Mouse (Mus musculus): ENCODE measurements around the gene Stx8. TPM values are rescaled to one million over a fixed set of nuclear protein-coding genes. Genes with fewer than 3 reads are reported as not detected.

Gene Stx8
- total RNA-seq (2017), result 48.7 to 55.2 TPM (median 54.3 TPM) in 3 replicates

GRCm38 (mm10) chr11:67965905-67966878, at the start of gene Stx8:
Stx8 (plus strand) TSS chr11:67966193.
- peak; percentile 95 for ATAC-seq (replicated peaks; ENCODE audit: insufficient number of reproducible peaks, low FRiP score, low TSS enrichment, poor library complexity, severe bottlenecking)

DNA sequence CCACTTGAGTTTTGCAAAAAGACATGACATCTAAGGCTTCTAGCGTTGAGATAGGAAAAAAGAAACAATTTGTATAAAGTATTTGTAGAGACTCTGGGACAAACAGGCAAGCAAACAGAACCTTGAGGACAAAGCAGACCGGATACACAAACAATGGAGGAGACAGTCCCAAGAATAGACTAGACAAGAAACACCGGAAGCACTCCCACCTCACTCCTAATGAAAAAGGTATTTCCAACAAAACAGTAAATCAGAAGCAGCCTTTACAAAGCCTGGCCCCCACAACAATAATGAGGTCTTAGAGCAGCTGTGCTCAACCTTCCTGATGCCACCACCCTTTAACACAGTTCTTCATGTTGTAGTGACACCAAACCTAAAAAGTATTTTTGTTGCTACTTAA, 48.9 kb upstream of the Stx8 start:
- no peak for ATAC-seq (replicated peaks; ENCODE audit: insufficient number of reproducible peaks, low FRiP score, low TSS enrichment, poor library complexity, severe bottlenecking)

DNA sequence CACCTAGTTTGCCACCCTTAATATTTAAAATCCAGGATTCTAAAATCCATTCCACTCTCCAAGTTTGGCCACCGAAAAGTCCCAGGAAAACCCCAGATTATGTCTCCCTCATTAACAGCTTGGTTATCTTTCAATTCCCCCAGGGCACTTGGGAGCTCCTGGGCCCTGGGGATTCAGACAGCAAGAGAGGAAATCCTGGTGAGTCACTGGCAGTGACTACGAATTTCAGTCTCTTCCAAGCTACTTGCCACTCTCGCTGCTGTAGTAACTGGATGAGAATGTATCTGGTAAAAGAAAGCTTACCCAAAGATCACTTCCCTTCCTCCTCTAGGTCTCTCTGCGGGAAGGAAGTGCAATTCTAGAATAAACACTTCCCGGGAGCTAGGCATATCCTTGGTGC, 46.4 kb upstream of the Stx8 start:
- no peak for ATAC-seq (replicated peaks; ENCODE audit: insufficient number of reproducible peaks, low FRiP score, low TSS enrichment, poor library complexity, severe bottlenecking)

GRCm38 (mm10) chr11:67920226-67920960, 45.6 kb upstream of the Stx8 start:
- no peak for ATAC-seq (replicated peaks; ENCODE audit: insufficient number of reproducible peaks, low FRiP score, low TSS enrichment, poor library complexity, severe bottlenecking)

DNA sequence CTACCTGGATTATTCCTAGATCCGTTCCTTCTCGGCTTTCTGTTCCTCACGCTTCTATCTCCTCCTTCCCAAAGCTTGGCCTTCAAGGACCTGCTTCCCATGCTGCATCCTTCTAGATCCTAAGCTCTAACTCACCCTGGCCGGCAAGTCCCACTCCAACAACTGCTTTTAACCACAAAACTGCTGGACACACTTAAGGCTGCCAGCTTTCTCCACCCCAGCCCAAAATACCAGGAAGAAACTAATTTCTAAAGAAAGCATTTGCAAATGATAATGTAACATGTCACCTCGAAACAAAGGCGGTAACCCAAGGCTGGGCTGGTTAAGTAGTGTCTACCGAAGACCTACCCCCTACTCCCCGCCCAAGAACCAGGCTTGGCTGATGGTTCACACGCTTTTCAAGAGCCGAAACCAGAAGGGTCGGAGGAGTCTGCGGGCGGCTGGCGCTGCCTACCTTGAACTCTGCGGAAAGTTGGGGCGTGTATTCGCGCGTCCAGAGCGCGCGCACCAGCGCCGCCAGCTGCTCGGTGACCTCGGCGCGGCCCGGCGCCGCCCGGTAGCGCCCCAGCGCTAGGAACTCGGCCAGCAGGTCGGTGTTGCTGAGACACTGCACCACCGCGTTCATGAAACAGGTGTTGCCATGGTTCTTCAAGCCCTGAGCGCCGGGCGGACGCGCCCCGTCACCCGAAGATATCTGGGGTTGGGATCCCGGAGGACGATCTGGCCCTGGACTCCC, 44.7 kb upstream of the Stx8 start:
- ATAC-seq (replicated peaks; ENCODE audit: insufficient number of reproducible peaks, low FRiP score, low TSS enrichment, poor library complexity, severe bottlenecking), result no peak

- no peak for ATAC-seq (replicated peaks; ENCODE audit: insufficient number of reproducible peaks, low FRiP score, low TSS enrichment, poor library complexity, severe bottlenecking)
These were observed 43.9 kb upstream of the Stx8 start, which contains the start of gene Usp43 for GRCm38 (mm10) chr11:67921827-67922754. Usp43 (minus strand) TSS chr11:67922153.

- no peak for ATAC-seq (replicated peaks; ENCODE audit: insufficient number of reproducible peaks, low FRiP score, low TSS enrichment, poor library complexity, severe bottlenecking)
These were observed 43.3 kb upstream of the Stx8 start for GRCm38 (mm10) chr11:67922755-67923125.

GRCm38 (mm10) chr11:67923720-67924119, 42.3 kb upstream of the Stx8 start:
- no peak for ATAC-seq (replicated peaks; ENCODE audit: insufficient number of reproducible peaks, low FRiP score, low TSS enrichment, poor library complexity, severe bottlenecking)

DNA sequence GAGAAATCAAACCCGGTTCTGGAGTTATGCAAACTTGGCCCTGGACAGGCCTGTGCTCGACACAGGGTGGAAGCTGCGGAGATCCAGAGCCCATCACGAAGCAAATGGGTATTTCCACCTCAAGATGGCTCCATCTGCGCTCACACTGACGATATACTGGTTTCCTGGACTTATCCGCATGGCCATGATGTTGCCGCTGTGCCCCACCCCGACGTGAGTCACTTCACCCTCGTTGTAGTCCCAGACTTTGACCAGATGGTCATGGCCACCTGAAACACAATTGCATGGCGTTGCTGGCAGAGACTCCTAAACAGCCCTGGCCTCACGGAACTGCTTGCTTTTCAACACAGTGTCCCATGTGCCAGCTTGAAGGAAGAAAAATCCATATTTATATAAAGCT, 41.0 kb upstream of the Stx8 start:
- no peak for ATAC-seq (replicated peaks; ENCODE audit: insufficient number of reproducible peaks, low FRiP score, low TSS enrichment, poor library complexity, severe bottlenecking)

GRCm38 (mm10) chr11:67926348-67927055, 39.5 kb upstream of the Stx8 start:
- no peak for ATAC-seq (replicated peaks; ENCODE audit: insufficient number of reproducible peaks, low FRiP score, low TSS enrichment, poor library complexity, severe bottlenecking)

- no peak for ATAC-seq (replicated peaks; ENCODE audit: insufficient number of reproducible peaks, low FRiP score, low TSS enrichment, poor library complexity, severe bottlenecking)
These were observed 33.8 kb upstream of the Stx8 start for GRCm38 (mm10) chr11:67932156-67932555.

DNA sequence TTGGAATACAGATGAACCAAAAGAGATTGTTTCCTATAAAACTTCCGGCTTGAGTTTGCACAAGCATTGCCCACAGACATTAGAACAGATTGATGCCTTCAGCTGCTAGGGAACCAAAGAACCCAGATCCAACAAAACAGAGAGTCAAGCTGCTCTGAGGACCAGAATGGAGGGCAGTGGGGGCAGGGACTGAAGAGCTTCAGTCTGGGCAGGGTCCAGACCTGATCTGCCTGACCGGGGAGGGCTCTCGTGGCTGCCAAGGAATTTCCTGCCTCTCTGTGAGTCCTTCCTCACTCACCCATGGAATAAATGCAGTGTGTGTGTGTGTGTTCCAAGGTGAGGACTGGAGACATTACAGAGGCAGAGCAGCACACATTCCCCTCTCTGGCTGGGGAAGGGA, 17.8 kb upstream of the Stx8 start:
- ATAC-seq (replicated peaks; ENCODE audit: insufficient number of reproducible peaks, low FRiP score, low TSS enrichment, poor library complexity, severe bottlenecking), result no peak

- no peak for ATAC-seq (replicated peaks; ENCODE audit: insufficient number of reproducible peaks, low FRiP score, low TSS enrichment, poor library complexity, severe bottlenecking)
These were observed 16.5 kb upstream of the Stx8 start for GRCm38 (mm10) chr11:67949475-67949874.

DNA sequence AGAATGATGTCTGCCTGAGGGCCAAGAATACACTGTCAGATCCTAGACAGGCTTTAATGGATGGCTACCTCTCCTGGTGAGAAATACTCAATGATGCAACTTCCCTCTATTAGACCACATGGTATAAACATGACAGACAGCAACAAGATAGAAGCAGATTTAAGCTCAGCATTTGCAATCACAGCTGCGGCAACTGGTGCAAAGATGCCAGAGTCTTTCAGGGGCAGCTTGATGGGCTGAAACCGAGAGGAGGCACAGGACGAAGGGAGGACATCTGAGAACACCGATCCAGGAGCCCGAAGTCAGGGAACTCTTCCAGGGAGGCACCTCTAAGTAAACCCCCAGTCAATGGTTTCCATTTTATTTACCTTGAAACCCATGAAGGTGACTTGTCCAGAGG, 12.4 kb upstream of the Stx8 start:
- ATAC-seq (replicated peaks; ENCODE audit: insufficient number of reproducible peaks, low FRiP score, low TSS enrichment, poor library complexity, severe bottlenecking), result no peak

DNA sequence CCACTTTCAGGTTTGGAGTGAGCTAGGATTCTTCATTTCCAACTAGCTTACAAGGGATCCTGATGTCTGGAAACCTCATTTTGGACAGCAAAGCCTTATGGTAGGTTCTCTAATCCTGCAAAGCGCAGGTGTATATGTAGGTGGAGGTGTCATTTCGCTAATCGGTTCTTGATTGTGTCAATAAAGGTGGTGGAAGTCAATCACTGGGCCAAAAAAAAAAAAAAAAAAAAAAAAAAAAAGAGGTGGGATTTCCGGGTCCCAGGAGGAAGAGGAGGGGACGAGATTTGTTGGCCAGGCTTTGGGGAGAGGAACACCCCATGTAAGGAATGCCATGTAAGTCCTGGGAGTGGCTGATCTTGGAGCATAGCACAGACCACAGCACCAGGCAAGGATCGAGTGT, 11.6 kb upstream of the Stx8 start:
- ATAC-seq (replicated peaks; ENCODE audit: insufficient number of reproducible peaks, low FRiP score, low TSS enrichment, poor library complexity, severe bottlenecking), result no peak

GRCm38 (mm10) chr11:67964110-67964509, 1.9 kb upstream of the Stx8 start:
- no peak for ATAC-seq (replicated peaks; ENCODE audit: insufficient number of reproducible peaks, low FRiP score, low TSS enrichment, poor library complexity, severe bottlenecking)

DNA sequence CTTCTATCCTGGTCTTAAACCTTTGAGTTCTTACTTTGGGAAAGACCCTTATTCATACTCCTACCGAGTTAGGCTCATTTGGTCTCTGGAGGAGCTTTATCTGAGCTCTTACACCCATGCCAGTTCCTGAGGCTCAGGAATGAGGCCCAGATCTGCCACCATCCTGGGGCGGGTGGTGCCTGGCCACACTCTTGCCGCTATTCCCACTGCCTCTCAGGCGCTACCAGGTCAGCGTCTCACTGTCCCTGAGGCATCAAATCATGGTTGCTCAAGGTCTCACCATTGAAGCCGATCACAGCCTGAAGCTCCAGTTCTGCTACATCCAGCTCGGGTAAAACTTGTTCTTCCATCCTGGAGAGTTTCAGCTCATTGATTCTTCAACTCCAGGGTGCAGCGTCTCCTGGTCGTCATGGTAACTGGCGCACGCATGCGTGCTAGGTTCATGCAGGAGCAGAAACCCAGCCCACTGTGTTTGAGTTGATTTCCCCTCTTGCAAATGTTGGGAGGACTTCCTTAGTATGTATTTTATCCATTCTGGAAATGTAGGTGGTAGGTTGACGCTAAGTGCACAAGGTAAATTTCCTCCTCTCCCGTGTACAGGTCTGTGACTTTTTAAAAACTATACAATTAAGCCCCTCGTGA, 630 bp upstream of the Stx8 start, which contains the start of gene Cfap52:
Gene Cfap52 (minus strand): TSS at position 410 of the 642 bp plus-strand sequence.
- peak; percentile 40; the same call in 1 of the 2 replicates for ATAC-seq (replicated peaks; ENCODE audit: insufficient number of reproducible peaks, low FRiP score, low TSS enrichment, poor library complexity, severe bottlenecking)

All from monocyte, adult 5-6 weeks (primary cell).